Mouse (Mus musculus) heart, postnatal 0 days (tissue): ENCODE measurements around the gene Znrf2. TPM values are rescaled to one million over a fixed set of nuclear protein-coding genes. Genes with fewer than 3 reads are reported as not detected.

Experiments used
- ATAC-seq: fragments of 200-750 bp; cut with Nextera tagmentation; 2 replicates; pipeline ENCODE4 v1.8.0; 2017; ENCODE audit warnings: low read depth, moderate number of reproducible peaks, moderate library complexity; ENCODE audit not compliant: insufficient read depth
- DNase-seq: peaks from one replicate; pipeline ENCODE4 v3.0.0-alpha.2; 2016; ENCODE audit warnings: low spot score
- H3K27ac ChIP-seq: fragments of 300-500 bp; sonication (generic); 2 replicates; pipeline ENCODE4 v1.5.1; 2014; ENCODE audit warnings: low read depth, mild to moderate bottlenecking
- H3K27me3 ChIP-seq: fragments of 300-500 bp; sonication (generic); 2 replicates; pipeline ENCODE4 v1.6.1; 2014; ENCODE audit warnings: low read length, mixed read lengths; ENCODE audit not compliant: control insufficient read depth, insufficient read depth
- H3K36me3 ChIP-seq: fragments of 300-500 bp; sonication (generic); replicated peaks from 2 replicates; pipeline ENCODE4 v1.6.1; 2014; ENCODE audit warnings: low read length, mixed read lengths; ENCODE audit not compliant: control insufficient read depth, insufficient read depth
- H3K4me1 ChIP-seq: fragments of 300-500 bp; sonication (generic); 2 replicates; pipeline ENCODE4 v1.6.1; 2014; ENCODE audit warnings: antibody characterized with exemption; ENCODE audit not compliant: control insufficient read depth, insufficient read depth
- H3K4me2 ChIP-seq: fragments of 300-500 bp; sonication (generic); 2 replicates; pipeline ENCODE4 v1.6.1; 2014; ENCODE audit warnings: low read depth, mild to moderate bottlenecking, low read length, moderate library complexity
- H3K4me3 ChIP-seq: fragments of 300-500 bp; sonication (generic); 2 replicates; pipeline ENCODE4 v1.5.1; 2014; ENCODE audit warnings: low read depth, low read length
- H3K9ac ChIP-seq: fragments of 300-500 bp; sonication (generic); replicated peaks from 2 replicates; pipeline ENCODE4 v1.6.1; 2014; ENCODE audit warnings: low read depth, low read length, mixed read lengths
- H3K9me3 ChIP-seq: fragments of 300-500 bp; sonication (generic); replicated peaks from 2 replicates; pipeline ENCODE4 v1.6.1; 2016; ENCODE audit warnings: low read length; ENCODE audit not compliant: control insufficient read depth
- CTCF ChIP-seq: IDR thresholded peaks from 2 replicates; pipeline ENCODE4 v1.5.1; 2016; ENCODE audit warnings: antibody characterized with exemption, control low read depth, low read depth
- EP300 ChIP-seq: IDR thresholded peaks from 2 replicates; pipeline ENCODE4 v1.6.1; 2016; ENCODE audit warnings: antibody characterized with exemption, low read depth
- WGBS: fragments of 180-500 bp; shearing (Covaris S2); extraction: QIAGEN DNeasy Blood & Tissue Kit; methylation state at CpG from one replicate; pipeline ENCODE4 v1.1.7; 2014; 5-methylcytosine and 5-hydroxymethylcytosine counted together
- polyA plus RNA-seq: library from polyadenylated mRNA; unstranded; fragments of >200 nt; fragmentation: Nextera tagmentation; extraction: Ambion mirVana; gene quantifications from 2 replicates; pipeline ENCODE4 v1.2.1, GENCODE M21; 2015
- total RNA-seq: library from RNA; depleted of rRNA; stranded (reverse); fragments of >200 nt; gene quantifications from 2 replicates; pipeline ENCODE4 v1.2.3, GENCODE M21; 2014; ENCODE audit warnings: low replicate concordance

Znrf2 gene
- total and polyA plus RNA-seq, 2 experiments from 2014 or later: 4.3 to 7.1 TPM

GRCm38 (mm10) chr6:54902547-54902946 is 85.8 kb downstream of the Znrf2 start:
- no peak overlapping the region for H3K4me2 ChIP-seq
- 81% methylated on average over 2 of the region's 2 CpGs for WGBS
- ATAC-seq (no peak), DNase-seq (no peak)
- no peak overlapping the region for H3K4me3 ChIP-seq
- H3K27ac ChIP-seq: no peak overlapping the region
- H3K9me3 ChIP-seq: no peaks in the 10 kb centered on the region
- TF ChIP-seq EP300: no peak
- no peaks in the 10 kb centered on the region for H3K36me3 ChIP-seq
- H3K9ac ChIP-seq: no peak overlapping the region
- H3K4me1 ChIP-seq: no peaks in the 10 kb centered on the region
- no peaks in the 10 kb centered on the region for H3K27me3 ChIP-seq

DNA sequence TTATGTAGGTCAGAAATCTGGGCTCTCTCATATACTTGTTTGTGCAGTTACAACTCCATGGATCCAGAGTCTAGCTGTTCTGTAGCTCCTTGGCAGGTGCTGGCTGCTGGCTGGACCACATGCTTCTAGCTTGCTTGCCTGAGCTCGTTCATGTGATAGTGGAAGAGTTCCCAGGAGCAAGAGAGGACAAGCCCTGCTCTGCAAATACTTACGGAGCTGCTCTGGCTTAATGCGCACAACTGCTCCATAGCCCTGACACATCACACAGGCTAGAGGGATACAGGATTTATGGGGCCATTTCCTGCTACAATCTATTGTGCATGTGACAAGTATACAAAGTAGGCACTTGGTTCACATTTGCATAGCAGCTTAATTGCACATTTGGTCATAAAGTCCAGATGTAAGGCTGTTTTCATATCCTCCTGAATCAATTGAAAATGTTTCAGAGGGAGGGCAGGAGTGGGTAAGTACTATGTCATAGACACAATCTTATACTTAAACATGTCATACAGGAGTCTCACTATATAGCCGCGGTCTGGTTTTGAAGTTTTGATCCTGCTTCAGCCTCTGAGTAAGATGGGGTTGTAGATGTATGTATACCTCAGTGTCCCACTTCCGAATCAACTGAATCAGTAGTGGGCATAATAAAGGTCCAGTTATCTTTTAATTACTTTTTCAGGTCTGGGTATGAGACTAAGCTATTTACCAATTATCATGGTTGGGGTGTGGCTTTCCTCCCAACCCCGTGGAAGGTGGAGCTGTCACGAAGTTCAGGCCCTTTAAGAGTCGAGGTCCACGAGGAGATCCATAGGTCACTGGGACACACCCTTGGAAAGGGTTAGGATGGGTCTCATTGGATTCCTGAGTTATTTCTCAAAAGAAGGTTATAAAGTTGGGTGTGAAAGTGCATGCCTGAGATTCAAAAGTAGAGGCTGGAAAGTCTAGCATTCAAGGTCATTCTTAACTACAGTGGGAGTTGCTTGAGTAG is 89.6 kb downstream of the Znrf2 start:
- no peaks in the 10 kb centered on the region for H3K27me3 ChIP-seq
- H3K36me3 ChIP-seq: no peaks in the 10 kb centered on the region
- no peak for ATAC-seq
- H3K4me3 ChIP-seq: no peak overlapping the region
- H3K9me3 ChIP-seq: no peaks in the 10 kb centered on the region
- no peak overlapping the region for H3K27ac ChIP-seq
- no peak overlapping the region for H3K9ac ChIP-seq
- no peak overlapping the region for H3K4me2 ChIP-seq
- DNase-seq: no peak
- no peak for TF ChIP-seq EP300
- no peaks in the 10 kb centered on the region for H3K4me1 ChIP-seq
- 75% methylated on average over 10 of the region's 10 CpGs for WGBS

DNA sequence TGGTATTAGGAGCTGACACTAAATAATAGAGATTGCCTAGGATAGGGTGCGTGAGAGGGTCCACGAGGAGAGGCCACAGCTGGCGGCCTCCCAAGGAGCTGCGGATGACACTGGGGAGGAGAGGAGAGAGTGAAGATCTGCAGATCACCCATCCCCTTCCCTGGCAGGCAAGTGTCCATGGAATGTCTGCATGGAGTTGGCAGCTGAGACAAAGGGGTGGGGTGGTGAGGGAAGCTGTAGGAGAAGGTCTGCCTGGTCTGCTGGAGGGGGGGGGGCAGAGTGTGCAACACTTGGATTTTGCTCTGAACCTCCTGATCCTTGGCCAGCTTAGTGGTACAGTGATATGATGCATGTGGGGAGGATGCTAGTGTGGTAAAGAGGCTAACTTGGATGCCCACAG is 98.3 kb downstream of the Znrf2 start:
- Histone ChIP-seq H3K4me3 (no peak overlapping the region), H3K4me1 (no peaks in the 10 kb centered on the region), H3K27me3 (no peaks in the 10 kb centered on the region), H3K9me3 (no peaks in the 10 kb centered on the region), H3K4me2 (no peak overlapping the region), H3K9ac (no peak overlapping the region), H3K27ac (no peak overlapping the region), H3K36me3 (no peaks in the 10 kb centered on the region)
- no peak for TF ChIP-seq CTCF
- TF ChIP-seq EP300: no peak
- WGBS: 66% methylated on average over 4 of the region's 4 CpGs
- DNase-seq: no peak
- no peak for ATAC-seq

GRCm38 (mm10) chr6:54916163-54916562 is 99.4 kb downstream of the Znrf2 start:
- Histone ChIP-seq H3K9ac (no peak overlapping the region), H3K36me3 (no peaks in the 10 kb centered on the region), H3K27ac (no peak overlapping the region), H3K27me3 (no peaks in the 10 kb centered on the region), H3K4me2 (no peak overlapping the region), H3K4me3 (no peak overlapping the region), H3K4me1 (no peaks in the 10 kb centered on the region), H3K9me3 (no peaks in the 10 kb centered on the region)
- DNase-seq (no peak), ATAC-seq (peak; percentile 14; the same call in 1 of the 2 replicates)
- no peak for TF ChIP-seq EP300
- TF ChIP-seq CTCF: no peak
- 43% methylated on average over 4 of the region's 4 CpGs for WGBS

GRCm38 (mm10) chr6:54916941-54917340 is 100.2 kb downstream of the Znrf2 start:
- H3K9ac ChIP-seq: no peak overlapping the region
- no peaks in the 10 kb centered on the region for H3K9me3 ChIP-seq
- WGBS: 67% methylated on average over 4 of the region's 4 CpGs
- H3K27me3 ChIP-seq: no peaks in the 10 kb centered on the region
- no peaks in the 10 kb centered on the region for H3K4me1 ChIP-seq
- no peak overlapping the region for H3K4me3 ChIP-seq
- ATAC-seq (no peak), DNase-seq (no peak)
- H3K36me3 ChIP-seq: no peaks in the 10 kb centered on the region
- no peak for TF ChIP-seq CTCF
- no peak for TF ChIP-seq EP300
- no peak overlapping the region for H3K4me2 ChIP-seq
- H3K27ac ChIP-seq: no peak overlapping the region
